Mouse (Mus musculus): ENCODE results near the gene Dcaf12. TPM values are rescaled to one million over a fixed set of nuclear protein-coding genes. Genes with fewer than 3 reads are reported as not detected.

Dcaf12 gene
- polyA plus RNA-seq, 1 experiment, result 30.9 TPM

GRCm38 (mm10) chr4:41349199-41349591, 34.5 kb upstream of the Dcaf12 start:
- Histone ChIP-seq H3K4me1 (ENCODE audit: control insufficient read depth, insufficient read depth, low read length) (peaks cover 10% of the 10 kb centered on the region), H3K27ac (ENCODE audit: insufficient read depth, low read depth, low read length) (peak overlapping the region; percentile 59), H3K36me3 (ENCODE audit: control insufficient read depth, insufficient read depth, low read length) (no peaks in the 10 kb centered on the region), H3K4me3 (ENCODE audit: insufficient read depth, low read depth, low read length) (peak overlapping the region; percentile 87), H3K27me3 (replicated peaks; ENCODE audit: control insufficient read depth, insufficient read depth, low read length) (no peaks in the 10 kb centered on the region)
- WGBS, result under 1% methylated on average over 27 of the region's 28 CpGs
- TF ChIP-seq POLR2A (IDR thresholded peaks at IDR 0.05; ENCODE audit: low read depth, low read length), result no peak
- no peak for TF ChIP-seq CTCF (conservative IDR thresholded peaks at IDR 0.05; ENCODE audit: insufficient read depth, insufficient read length, low read depth, low read length)
- no peak for DNase-seq

GRCm38 (mm10) chr4:41348584-41349198, 34.0 kb upstream of the Dcaf12 start, which contains the start of gene Ubap1:
TSS of gene Ubap1 (plus strand) at chr4:41348996.
- H3K4me1 ChIP-seq (ENCODE audit: control insufficient read depth, insufficient read depth, low read length), result peaks cover 10% of the 10 kb centered on the region
- H3K27ac ChIP-seq (ENCODE audit: insufficient read depth, low read depth, low read length), result peak within 1 kb of the TSS; percentile 75
- TF ChIP-seq POLR2A (IDR thresholded peaks at IDR 0.05; ENCODE audit: low read depth, low read length) (peak; percentile 85), CTCF (conservative IDR thresholded peaks at IDR 0.05; ENCODE audit: insufficient read depth, insufficient read length, low read depth, low read length) (no peak)
- peak within 1 kb of the TSS; percentile 87 for H3K4me3 ChIP-seq (ENCODE audit: insufficient read depth, low read depth, low read length)
- H3K27me3 ChIP-seq (replicated peaks; ENCODE audit: control insufficient read depth, insufficient read depth, low read length), result no peaks in the 10 kb centered on the region
- H3K36me3 ChIP-seq (ENCODE audit: control insufficient read depth, insufficient read depth, low read length), result no peaks in the 10 kb centered on the region
- peak; percentile 98 for DNase-seq
- 2% methylated on average over 29 of the region's 31 CpGs for WGBS

GRCm38 (mm10) chr4:41347839-41348238, 33.1 kb upstream of the Dcaf12 start:
- Histone ChIP-seq H3K27me3 (replicated peaks; ENCODE audit: control insufficient read depth, insufficient read depth, low read length) (no peaks in the 10 kb centered on the region), H3K4me1 (ENCODE audit: control insufficient read depth, insufficient read depth, low read length) (peaks cover 9% of the 10 kb centered on the region), H3K27ac (ENCODE audit: insufficient read depth, low read depth, low read length) (peak overlapping the region; percentile 75), H3K4me3 (ENCODE audit: insufficient read depth, low read depth, low read length) (peak overlapping the region; percentile 8; the same call in 1 of the 2 replicates), H3K36me3 (ENCODE audit: control insufficient read depth, insufficient read depth, low read length) (no peaks in the 10 kb centered on the region)
- DNase-seq, result no peak
- no peak for TF ChIP-seq CTCF (conservative IDR thresholded peaks at IDR 0.05; ENCODE audit: insufficient read depth, insufficient read length, low read depth, low read length)
- TF ChIP-seq POLR2A (IDR thresholded peaks at IDR 0.05; ENCODE audit: low read depth, low read length), result no peak
- 24% methylated on average over 5 of the region's 5 CpGs for WGBS

- Histone ChIP-seq H3K4me1 (ENCODE audit: control insufficient read depth, insufficient read depth, low read length) (peaks cover 8% of the 10 kb centered on the region), H3K27ac (ENCODE audit: insufficient read depth, low read depth, low read length) (peak overlapping the region; percentile 63; the same call in 1 of the 2 replicates), H3K4me3 (ENCODE audit: insufficient read depth, low read depth, low read length) (no peak overlapping the region), H3K36me3 (ENCODE audit: control insufficient read depth, insufficient read depth, low read length) (no peaks in the 10 kb centered on the region), H3K27me3 (replicated peaks; ENCODE audit: control insufficient read depth, insufficient read depth, low read length) (no peaks in the 10 kb centered on the region)
- TF ChIP-seq POLR2A (IDR thresholded peaks at IDR 0.05; ENCODE audit: low read depth, low read length) (no peak), CTCF (conservative IDR thresholded peaks at IDR 0.05; ENCODE audit: insufficient read depth, insufficient read length, low read depth, low read length) (no peak)
- DNase-seq, result peak; percentile 83
- 32% methylated on average over 2 of the region's 2 CpGs for WGBS
Measured at GRCm38 (mm10) chr4:41346011-41346410, 31.3 kb upstream of the Dcaf12 start.

GRCm38 (mm10) chr4:41340912-41341550, 26.3 kb upstream of the Dcaf12 start:
- no peak overlapping the region for H3K27ac ChIP-seq (ENCODE audit: insufficient read depth, low read depth, low read length)
- TF ChIP-seq POLR2A (IDR thresholded peaks at IDR 0.05; ENCODE audit: low read depth, low read length) (no peak), CTCF (conservative IDR thresholded peaks at IDR 0.05; ENCODE audit: insufficient read depth, insufficient read length, low read depth, low read length) (no peak)
- no peak for DNase-seq
- no peak overlapping the region for H3K4me3 ChIP-seq (ENCODE audit: insufficient read depth, low read depth, low read length)
- no peaks in the 10 kb centered on the region; the same call in 1 of the 2 replicates for H3K4me1 ChIP-seq (ENCODE audit: control insufficient read depth, insufficient read depth, low read length)
- no peaks in the 10 kb centered on the region for H3K36me3 ChIP-seq (ENCODE audit: control insufficient read depth, insufficient read depth, low read length)
- H3K27me3 ChIP-seq (replicated peaks; ENCODE audit: control insufficient read depth, insufficient read depth, low read length), result no peaks in the 10 kb centered on the region
- 75% methylated on average over 11 of the region's 11 CpGs for WGBS

- no peak for TF ChIP-seq CTCF (conservative IDR thresholded peaks at IDR 0.05; ENCODE audit: insufficient read depth, insufficient read length, low read depth, low read length)
- no peak for TF ChIP-seq POLR2A (IDR thresholded peaks at IDR 0.05; ENCODE audit: low read depth, low read length)
- no peak overlapping the region for H3K27ac ChIP-seq (ENCODE audit: insufficient read depth, low read depth, low read length)
- H3K27me3 ChIP-seq (replicated peaks; ENCODE audit: control insufficient read depth, insufficient read depth, low read length), result no peaks in the 10 kb centered on the region
- H3K4me3 ChIP-seq (ENCODE audit: insufficient read depth, low read depth, low read length), result no peak overlapping the region
- H3K36me3 ChIP-seq (ENCODE audit: control insufficient read depth, insufficient read depth, low read length), result no peaks in the 10 kb centered on the region
- peaks cover 7% of the 10 kb centered on the region; the same call in 1 of the 2 replicates for H3K4me1 ChIP-seq (ENCODE audit: control insufficient read depth, insufficient read depth, low read length)
- no peak for DNase-seq
Measured at GRCm38 (mm10) chr4:41336546-41336945, 21.9 kb upstream of the Dcaf12 start.

- Histone ChIP-seq H3K27me3 (replicated peaks; ENCODE audit: control insufficient read depth, insufficient read depth, low read length) (no peaks in the 10 kb centered on the region), H3K4me3 (ENCODE audit: insufficient read depth, low read depth, low read length) (no peak overlapping the region), H3K27ac (ENCODE audit: insufficient read depth, low read depth, low read length) (peak overlapping the region; percentile 89), H3K4me1 (ENCODE audit: control insufficient read depth, insufficient read depth, low read length) (peaks cover 13% of the 10 kb centered on the region; the same call in 1 of the 2 replicates), H3K36me3 (ENCODE audit: control insufficient read depth, insufficient read depth, low read length) (no peaks in the 10 kb centered on the region)
- WGBS, result 53% methylated on average over 9 of the region's 9 CpGs
- peak; percentile 91 for DNase-seq
- TF ChIP-seq CTCF (conservative IDR thresholded peaks at IDR 0.05; ENCODE audit: insufficient read depth, insufficient read length, low read depth, low read length), result no peak
- no peak for TF ChIP-seq POLR2A (IDR thresholded peaks at IDR 0.05; ENCODE audit: low read depth, low read length)
Measured at GRCm38 (mm10) chr4:41331698-41332421, 17.2 kb upstream of the Dcaf12 start.
